13 mouse cellular contexts compared by ENCODE assay signal in the genomic region with DNA sequence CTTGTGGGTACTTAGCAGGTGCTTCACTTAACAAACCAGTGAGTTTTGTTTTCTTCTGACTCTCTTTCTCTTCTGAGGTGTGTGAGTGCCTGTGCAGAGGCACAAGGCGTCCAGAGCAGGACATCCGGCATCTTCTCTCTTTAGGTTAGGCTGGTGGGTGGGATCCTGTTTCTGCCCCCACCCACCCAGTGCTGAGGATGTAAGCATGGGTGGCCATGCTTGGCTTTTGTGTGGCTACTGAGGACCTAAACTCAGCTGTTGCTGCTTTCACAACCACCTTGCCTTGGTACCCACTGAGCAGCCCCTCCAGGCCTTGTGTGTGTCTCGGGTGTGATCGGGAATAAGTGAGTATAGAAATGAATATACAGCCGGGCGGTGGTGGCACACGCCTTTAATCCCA.
"Had no signal": no experiment of that assay in that cellular context is flagged by ENCODE, and none has a peak within 500 bp of the region (broad histone marks: within the 10 kb centered on the region; RNA-seq: fewer than 3 reads in every experiment).

No protein-coding gene starts in this region.

- DNase-seq: kidney, adult 11 months; kidney, adult 8-10 months; kidney, postnatal 14 days; layer of hippocampus, adult 9-11 months; layer of hippocampus, postnatal 36 days; liver; liver, embryonic 13.5 days; lung, postnatal 10 days; thymus, adult 18-20 months; thymus, postnatal 36 days had no signal

- ATAC-seq: intestine, embryonic 15.5 days; midbrain, embryonic 13.5 days; midbrain, embryonic 16.5 days had no signal
